Mouse (Mus musculus) monocyte, adult 2 months (primary cell): ENCODE results near the gene Krtcap2.
"Not testable (repeated sequence)": the region's sequence is repeated elsewhere in the genome, so short reads cannot be mapped to it uniquely, and the experiment has no call there.

ENCODE experiments used
- DNase-seq, 2 experiments: peaks; one replicate each; pipeline ENCODE4 v3.0.0; 2022; ENCODE audit warnings: low spot score in 2 of 2, low read depth in 1 of 2

Krtcap2 gene

GRCm38 (mm10) chr3:89245688-89246171, at the start of gene Krtcap2:
Gene Krtcap2, plus strand, starts transcription at chr3:89245966.
- DNase-seq: no peak

DNA sequence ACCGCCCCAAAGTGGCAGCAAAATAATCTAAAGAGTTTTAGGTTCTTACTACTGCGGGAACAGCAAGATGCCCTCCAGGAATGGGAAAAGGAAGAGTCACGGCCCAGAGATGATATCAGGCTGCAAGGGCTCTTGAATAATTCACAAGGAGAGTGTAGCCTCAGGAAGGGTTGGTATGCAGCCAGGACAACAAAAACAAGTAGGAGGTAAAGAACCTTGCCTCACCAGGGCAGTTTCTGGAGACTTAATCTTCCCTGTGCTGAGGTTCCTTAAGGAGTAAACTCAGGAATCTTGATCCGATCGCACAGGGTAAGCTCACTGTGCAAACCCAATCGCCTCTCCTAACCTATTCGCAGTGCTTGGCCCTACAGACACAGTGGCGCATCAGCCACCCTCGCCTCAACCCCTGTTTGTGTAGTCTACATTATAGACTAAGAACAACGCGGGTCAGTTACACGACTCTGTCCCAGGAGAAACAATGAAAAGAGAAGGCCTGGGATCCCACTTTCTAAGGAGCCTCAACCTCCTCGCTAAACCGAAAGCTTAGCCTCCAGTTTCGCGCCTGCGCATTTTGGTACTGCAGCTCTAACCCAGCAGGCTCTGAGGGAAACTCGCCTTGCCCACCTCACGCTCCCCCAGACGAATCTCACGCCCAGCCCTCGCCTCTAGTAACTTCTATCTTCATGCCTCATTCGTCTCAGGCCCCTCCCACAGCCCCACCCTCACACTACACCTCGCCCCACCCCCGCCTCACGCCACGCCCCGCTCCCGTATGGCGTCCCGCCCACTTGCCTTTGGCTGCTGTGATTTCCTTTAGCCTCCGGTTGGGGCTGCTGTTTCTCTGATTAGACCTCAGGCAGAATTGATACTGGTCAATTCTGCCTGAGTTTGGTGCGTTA, 49.5 kb upstream of the Krtcap2 start:
- peak; percentile 42 to 60 for DNase-seq

- no peak for DNase-seq
Measured at GRCm38 (mm10) chr3:89199839-89200238, 45.9 kb upstream of the Krtcap2 start.

- DNase-seq: peak; percentile 57 to 77
Measured at GRCm38 (mm10) chr3:89202253-89203141, 43.3 kb upstream of the Krtcap2 start, which contains the start of gene Gba. Gene Gba, plus strand, starts transcription at chr3:89202928.

- DNase-seq: no peak
Measured at GRCm38 (mm10) chr3:89203142-89203514, 42.6 kb upstream of the Krtcap2 start.

DNA sequence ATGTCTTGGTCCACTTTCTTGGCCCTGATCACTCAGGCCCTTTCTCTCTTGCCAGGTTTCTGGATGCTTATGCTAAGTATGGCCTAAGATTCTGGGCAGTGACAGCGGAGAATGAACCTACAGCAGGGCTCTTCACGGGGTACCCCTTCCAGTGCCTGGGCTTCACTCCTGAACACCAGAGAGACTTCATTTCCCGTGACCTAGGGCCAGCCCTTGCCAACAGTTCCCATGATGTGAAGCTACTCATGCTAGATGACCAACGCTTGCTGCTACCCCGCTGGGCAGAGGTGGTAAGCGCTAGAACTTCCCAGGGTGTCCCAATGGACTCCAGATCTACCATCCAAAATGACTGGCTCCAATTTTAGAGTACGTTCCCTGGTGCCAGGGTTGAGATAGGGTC, 39.7 kb upstream of the Krtcap2 start:
- DNase-seq: no peak

- DNase-seq: no peak
Measured at GRCm38 (mm10) chr3:89206695-89207094, 39.1 kb upstream of the Krtcap2 start.

- no peak for DNase-seq
Measured at GRCm38 (mm10) chr3:89208075-89208657, 37.6 kb upstream of the Krtcap2 start.

- no peak for DNase-seq
Measured at GRCm38 (mm10) chr3:89208736-89209135, 37.0 kb upstream of the Krtcap2 start.

DNA sequence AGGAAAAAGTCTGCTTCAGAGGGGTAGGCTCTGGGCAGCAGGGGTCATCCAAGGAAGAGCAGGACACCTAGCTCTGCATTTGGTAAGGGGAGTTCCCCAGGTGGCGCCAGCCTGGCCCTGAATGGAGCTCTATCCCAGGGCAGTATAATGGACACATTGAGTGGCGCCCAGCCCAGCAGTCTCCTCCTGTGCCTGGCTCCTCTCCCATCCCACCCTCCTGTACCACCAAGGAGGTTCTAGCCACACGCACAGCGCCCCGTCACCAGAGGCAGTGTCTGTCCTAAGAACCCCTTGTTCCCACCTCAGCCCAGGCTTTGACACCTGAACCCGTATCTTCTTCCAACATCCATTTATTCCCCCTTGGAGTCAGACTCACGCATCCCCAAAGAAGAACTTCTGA, 36.0 kb upstream of the Krtcap2 start:
- no peak for DNase-seq

DNA sequence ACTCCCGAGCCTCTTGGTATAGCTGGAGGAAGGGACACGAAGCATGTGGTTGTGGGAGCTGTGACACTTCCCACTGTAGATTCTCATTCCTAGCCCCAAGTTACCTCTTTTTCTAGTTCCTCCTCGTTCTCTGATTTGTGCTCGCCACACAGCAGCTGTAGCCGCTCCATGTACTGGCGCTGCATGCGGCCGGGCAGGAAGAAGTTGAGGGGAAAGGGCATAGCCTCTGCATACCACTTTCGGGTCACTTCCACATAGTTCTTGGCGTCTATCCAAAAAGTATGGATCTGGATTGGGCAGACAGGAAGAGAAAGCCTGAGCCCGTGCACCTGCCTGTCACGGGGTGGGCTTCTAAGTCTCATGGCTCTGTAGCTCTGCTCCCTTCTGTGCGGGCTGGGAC, 35.6 kb upstream of the Krtcap2 start:
- no peak for DNase-seq

DNA sequence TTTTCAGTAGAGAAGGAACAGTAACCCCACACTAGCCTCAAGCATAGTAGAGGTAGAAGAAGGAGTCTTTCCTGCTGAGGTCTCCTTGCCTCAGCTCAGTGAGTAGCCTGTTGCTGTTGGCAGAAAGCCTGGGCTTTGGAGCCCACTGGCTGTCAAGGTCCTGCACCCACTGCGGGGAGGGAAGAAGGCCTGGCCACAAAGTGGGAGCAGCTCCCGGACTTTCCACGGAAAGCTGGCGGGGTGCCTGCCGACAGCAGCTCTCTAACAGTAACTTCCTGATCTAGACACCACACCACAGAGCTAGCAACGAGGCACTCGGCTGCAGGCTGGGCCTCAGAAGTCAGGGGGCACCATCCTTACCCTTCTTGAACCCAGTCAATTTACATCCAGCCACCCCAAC, 35.0 kb upstream of the Krtcap2 start:
- DNase-seq: no peak

DNA sequence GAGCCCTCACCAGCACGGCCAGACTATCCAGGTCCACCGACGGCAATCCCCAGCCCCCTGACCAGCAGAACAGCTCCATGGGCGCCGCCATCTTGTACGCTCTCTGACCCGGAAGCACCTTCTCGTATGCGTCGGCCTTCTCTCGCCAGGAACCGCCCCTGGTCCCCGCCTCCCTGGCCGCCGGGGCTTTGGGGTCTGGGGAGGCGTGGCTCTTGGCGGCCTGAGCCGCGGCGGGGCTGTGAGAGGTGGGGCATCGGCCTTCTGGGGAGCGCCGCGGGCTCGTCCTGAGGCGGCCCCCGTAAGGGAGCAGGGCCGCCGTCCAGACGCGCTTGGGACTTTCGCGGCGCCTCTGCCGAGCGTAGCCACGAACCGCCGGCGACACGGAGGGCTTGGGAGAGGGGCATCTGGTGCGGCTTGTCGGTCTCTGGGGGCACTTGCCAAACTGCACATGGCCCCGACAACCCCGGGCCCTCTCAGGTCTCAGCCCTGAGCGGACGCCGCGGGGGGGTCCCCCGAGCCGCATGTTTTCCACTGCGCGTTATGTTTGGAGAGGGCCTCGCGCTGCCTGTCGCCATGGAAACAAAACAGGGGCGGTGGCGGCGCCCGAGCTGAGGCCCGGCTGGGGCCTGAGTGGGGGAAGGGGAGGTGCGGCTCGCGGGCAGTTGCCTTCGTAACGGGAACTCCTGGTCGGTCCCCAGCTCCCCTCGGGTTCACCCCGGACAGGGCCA, 31.8 kb upstream of the Krtcap2 start:
- DNase-seq: peak; percentile 83 to 92

DNA sequence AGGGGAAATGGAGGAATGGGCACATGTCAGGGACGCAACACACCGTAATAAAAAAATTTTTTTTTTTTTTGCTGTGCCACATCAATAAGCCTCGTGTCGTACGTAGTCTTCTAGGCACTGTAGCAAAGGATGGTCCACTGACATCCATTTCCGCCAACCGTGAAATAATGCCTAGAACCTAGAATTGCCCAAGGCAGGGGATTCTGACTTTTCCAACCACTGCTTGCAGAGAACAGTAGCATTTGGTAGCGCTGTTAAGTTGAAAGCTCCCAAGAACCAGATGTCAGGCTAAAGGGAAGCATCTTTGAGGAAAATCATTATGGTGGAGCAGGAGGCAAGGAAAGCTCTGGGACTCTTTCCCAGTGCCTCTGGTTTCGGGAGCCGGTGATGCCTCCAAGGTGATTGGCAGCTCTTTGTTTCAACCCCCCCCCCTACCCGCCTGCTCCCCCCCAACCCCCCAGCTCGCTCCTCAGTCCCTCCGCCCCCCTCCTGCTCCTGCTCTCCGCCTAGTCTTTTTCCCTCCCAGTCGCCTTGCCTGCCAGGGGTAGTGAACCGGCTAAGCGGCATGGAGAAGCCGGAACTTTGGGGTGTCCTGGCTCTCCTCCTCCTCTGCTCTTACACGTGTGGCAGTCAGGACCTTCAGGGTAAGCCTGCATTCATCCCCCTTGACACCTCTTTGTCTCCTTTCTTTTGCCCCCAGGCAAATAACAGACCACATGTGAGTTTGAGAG, 30.9 kb upstream of the Krtcap2 start, which contains the start of gene Thbs3:
TSS of gene Thbs3 (plus strand) at position 500 of the 731 bp plus-strand sequence.
- no peak for DNase-seq

- peak in 1 of 2 experiments; percentile 69 for DNase-seq
Measured at GRCm38 (mm10) chr3:89215853-89216252, 29.9 kb upstream of the Krtcap2 start.

DNA sequence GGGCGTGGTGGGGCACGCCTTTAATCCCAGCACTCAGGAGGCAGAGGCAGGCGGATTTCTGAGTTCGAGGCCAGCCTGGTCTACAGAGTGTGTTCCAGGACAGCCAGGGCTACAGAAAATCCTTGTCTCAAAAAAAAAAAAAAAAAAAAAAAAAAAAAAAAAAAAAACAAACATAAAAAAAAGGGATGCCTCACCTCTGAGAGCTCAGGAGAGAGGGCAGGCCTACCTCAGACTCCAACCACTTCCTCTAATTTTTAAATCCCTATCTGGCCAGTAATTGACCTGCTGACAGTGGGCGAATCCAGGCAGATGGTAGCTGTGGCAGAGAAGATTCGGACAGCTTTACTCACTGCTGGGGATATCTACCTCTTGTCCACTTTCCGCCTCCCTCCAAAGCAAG, 29.4 kb upstream of the Krtcap2 start:
- not testable (repeated sequence) for DNase-seq

GRCm38 (mm10) chr3:89218271-89218670, 27.5 kb upstream of the Krtcap2 start:
- DNase-seq: no peak

GRCm38 (mm10) chr3:89219546-89219945, 26.2 kb upstream of the Krtcap2 start:
- DNase-seq: no peak

- no peak for DNase-seq
Measured at GRCm38 (mm10) chr3:89221167-89221566, 24.6 kb upstream of the Krtcap2 start.

- DNase-seq: no peak
Measured at GRCm38 (mm10) chr3:89224796-89225195, 21.0 kb upstream of the Krtcap2 start.
